Mouse (Mus musculus): Measurements from ENCODE around the gene Uhrf2.
"Not testable (repeated sequence)": the region's sequence is repeated elsewhere in the genome, so short reads cannot be mapped to it uniquely, and the experiment has no call there.

The Uhrf2 gene

GRCm38 (mm10) chr19:30029894-30030635, at the start of gene Uhrf2:
Gene Uhrf2, plus strand, starts transcription at chr19:30030513.
- peak; percentile 97 to 98 for DNase-seq

- no peak for DNase-seq
Measured at GRCm38 (mm10) chr19:29984208-29985005, 45.9 kb upstream of the Uhrf2 start.

- DNase-seq = no peak
Measured at GRCm38 (mm10) chr19:29986464-29987091, 43.7 kb upstream of the Uhrf2 start.

- no peak for DNase-seq
Measured at GRCm38 (mm10) chr19:30000406-30001365, 29.6 kb upstream of the Uhrf2 start.

GRCm38 (mm10) chr19:30001550-30001949, 28.8 kb upstream of the Uhrf2 start:
- DNase-seq = no peak

GRCm38 (mm10) chr19:30003621-30004020, 26.7 kb upstream of the Uhrf2 start, which contains the start of gene Trpd52l3:
Gene Trpd52l3, plus strand, starts transcription at chr19:30003790.
- no peak for DNase-seq

GRCm38 (mm10) chr19:30006371-30006770, 23.9 kb upstream of the Uhrf2 start:
- no peak for DNase-seq

- no peak for DNase-seq
Measured at GRCm38 (mm10) chr19:30010520-30011296, 19.6 kb upstream of the Uhrf2 start.

GRCm38 (mm10) chr19:30014331-30014730, 16.0 kb upstream of the Uhrf2 start:
- no peak for DNase-seq

- no peak for DNase-seq
Measured at GRCm38 (mm10) chr19:30016156-30016555, 14.2 kb upstream of the Uhrf2 start.

- not testable (repeated sequence) for DNase-seq
Measured at GRCm38 (mm10) chr19:30023419-30023818, 6.9 kb upstream of the Uhrf2 start.

GRCm38 (mm10) chr19:30029002-30029710, 1.2 kb upstream of the Uhrf2 start:
- no peak for DNase-seq

- peak; percentile 21 to 26 for DNase-seq
Measured at GRCm38 (mm10) chr19:30030636-30031467, 539 bp downstream of the Uhrf2 start.

- peak; percentile 22 to 24 for DNase-seq
Measured at GRCm38 (mm10) chr19:30031468-30031931, 1.2 kb downstream of the Uhrf2 start.

GRCm38 (mm10) chr19:30032206-30032605, 1.9 kb downstream of the Uhrf2 start:
- DNase-seq = no peak

- DNase-seq = no peak
Measured at GRCm38 (mm10) chr19:30035361-30035760, 5.0 kb downstream of the Uhrf2 start.

- peak in 1 of 2 experiments; percentile 37 for DNase-seq
Measured at GRCm38 (mm10) chr19:30043691-30044090, 13.4 kb downstream of the Uhrf2 start.

GRCm38 (mm10) chr19:30044630-30045029, 14.3 kb downstream of the Uhrf2 start:
- no peak for DNase-seq

GRCm38 (mm10) chr19:30045857-30046256, 15.5 kb downstream of the Uhrf2 start:
- DNase-seq = peak; percentile 56 to 59

GRCm38 (mm10) chr19:30050584-30050983, 20.3 kb downstream of the Uhrf2 start:
- DNase-seq = no peak

All from B cell, adult 2 months (primary cell).